Mouse (Mus musculus) lung, postnatal 0 days (tissue): ENCODE data around the gene Mtr. TPM values are rescaled to one million over a fixed set of nuclear protein-coding genes. Genes with fewer than 3 reads are reported as not detected.
A peak's percentile ranks its signal among the peaks of the same experiment; 100 is the strongest.

Experiments used
- ATAC-seq: fragments of 200-750 bp; cut with Nextera tagmentation; 2 replicates; pipeline ENCODE4 v1.8.0; 2017; ENCODE audit warnings: moderate library complexity
- DNase-seq: peaks from one replicate; pipeline ENCODE4 v3.0.0-alpha.2; 2016; ENCODE audit warnings: low spot score
- H3K27ac ChIP-seq: fragments of 300-500 bp; sonication (generic); 2 replicates; pipeline ENCODE4 v1.5.1; 2014; ENCODE audit warnings: antibody characterized with exemption, mild to moderate bottlenecking, low read length, mixed read lengths
- H3K27me3 ChIP-seq: fragments of 300-500 bp; sonication (generic); replicated peaks from 2 replicates; pipeline ENCODE4 v1.6.1; 2014; ENCODE audit warnings: low read length, mixed read lengths; ENCODE audit not compliant: insufficient read depth
- H3K36me3 ChIP-seq: fragments of 300-500 bp; sonication (generic); 2 replicates; pipeline ENCODE4 v1.6.1; 2014; ENCODE audit warnings: low read length, mixed read lengths; ENCODE audit not compliant: insufficient read depth
- H3K4me1 ChIP-seq: fragments of 300-500 bp; sonication (generic); 2 replicates; pipeline ENCODE4 v1.6.1; 2014; ENCODE audit warnings: antibody characterized with exemption, low read depth, low read length, mixed read lengths; ENCODE audit not compliant: insufficient read depth
- H3K4me2 ChIP-seq: fragments of 300-500 bp; sonication (generic); replicated peaks from 2 replicates; pipeline ENCODE4 v1.6.1; 2014; ENCODE audit warnings: low read depth, mild to moderate bottlenecking, low read length, moderate library complexity, mixed read lengths
- H3K4me3 ChIP-seq: fragments of 300-500 bp; sonication (generic); 2 replicates; pipeline ENCODE4 v1.5.1; 2014; ENCODE audit warnings: low read depth, low read length
- H3K9ac ChIP-seq: fragments of 300-500 bp; sonication (generic); replicated peaks from 2 replicates; pipeline ENCODE4 v1.6.1; 2014; ENCODE audit warnings: low read depth, mild to moderate bottlenecking
- H3K9me3 ChIP-seq: fragments of 300-500 bp; sonication (generic); 2 replicates; pipeline ENCODE4 v1.6.1; 2016; ENCODE audit warnings: low read length, mixed read lengths
- CTCF ChIP-seq: IDR thresholded peaks from 2 replicates; pipeline ENCODE4 v1.5.1; 2016; ENCODE audit warnings: antibody characterized with exemption, mild to moderate bottlenecking
- EP300 ChIP-seq: IDR thresholded peaks from 2 replicates; pipeline ENCODE4 v1.6.1; 2016; ENCODE audit warnings: antibody characterized with exemption, mild to moderate bottlenecking, control low read depth
- WGBS: fragments of 180-500 bp; shearing (Covaris S2); extraction: QIAGEN DNeasy Blood & Tissue Kit; methylation state at CpG from one replicate; pipeline ENCODE4 v1.1.7; 2014; 5-methylcytosine and 5-hydroxymethylcytosine counted together
- polyA plus RNA-seq: library from polyadenylated mRNA; unstranded; fragments of >200 nt; fragmentation: Nextera tagmentation; extraction: Ambion mirVana; gene quantifications from 2 replicates; pipeline ENCODE4 v1.2.1, GENCODE M21; 2015

Gene Mtr
- polyA plus RNA-seq, 1 experiment from 2014 or later = 5.2 TPM

- no peaks in the 10 kb centered on the region for H3K27me3 ChIP-seq
- no peaks in the 10 kb centered on the region for H3K4me1 ChIP-seq
- peaks cover 31% of the 10 kb centered on the region for H3K36me3 ChIP-seq
- peak; percentile 26 for DNase-seq
- no peak overlapping the region for H3K9ac ChIP-seq
- no peak overlapping the region for H3K4me3 ChIP-seq
- no peak for ATAC-seq
- TF ChIP-seq CTCF (no peak), EP300 (no peak)
- H3K27ac ChIP-seq = no peak overlapping the region
- 47% methylated on average over 5 of the region's 5 CpGs for WGBS
- no peak overlapping the region for H3K4me2 ChIP-seq
- no peaks in the 10 kb centered on the region for H3K9me3 ChIP-seq
These were observed 30.3 kb downstream of the Mtr start for GRCm38 (mm10) chr13:12227606-12228005.

- DNase-seq (no peak), ATAC-seq (no peak)
- H3K36me3 ChIP-seq = peaks cover 28% of the 10 kb centered on the region; the same call in 1 of the 2 replicates
- no peaks in the 10 kb centered on the region for H3K9me3 ChIP-seq
- no peak overlapping the region for H3K27ac ChIP-seq
- no peak overlapping the region for H3K9ac ChIP-seq
- no peak overlapping the region for H3K4me3 ChIP-seq
- no peak for TF ChIP-seq EP300
- TF ChIP-seq CTCF = no peak
- no peaks in the 10 kb centered on the region for H3K4me1 ChIP-seq
- no peak overlapping the region for H3K4me2 ChIP-seq
- WGBS = 92% methylated on average over 14 of the region's 14 CpGs
- H3K27me3 ChIP-seq = no peaks in the 10 kb centered on the region
These were observed 39.3 kb downstream of the Mtr start for GRCm38 (mm10) chr13:12218603-12219002.

- no peaks in the 10 kb centered on the region for H3K9me3 ChIP-seq
- DNase-seq = no peak
- no peaks in the 10 kb centered on the region for H3K27me3 ChIP-seq
- H3K4me2 ChIP-seq = no peak overlapping the region
- H3K4me1 ChIP-seq = no peaks in the 10 kb centered on the region
- 88% methylated on average over 5 of the region's 5 CpGs for WGBS
- H3K36me3 ChIP-seq = peaks cover 24% of the 10 kb centered on the region; the same call in 1 of the 2 replicates
- ATAC-seq = no peak
- no peak overlapping the region for H3K4me3 ChIP-seq
- no peak overlapping the region for H3K27ac ChIP-seq
- TF ChIP-seq EP300 (no peak), CTCF (no peak)
- no peak overlapping the region for H3K9ac ChIP-seq
These were observed 43.0 kb downstream of the Mtr start for GRCm38 (mm10) chr13:12214922-12215321.

DNA sequence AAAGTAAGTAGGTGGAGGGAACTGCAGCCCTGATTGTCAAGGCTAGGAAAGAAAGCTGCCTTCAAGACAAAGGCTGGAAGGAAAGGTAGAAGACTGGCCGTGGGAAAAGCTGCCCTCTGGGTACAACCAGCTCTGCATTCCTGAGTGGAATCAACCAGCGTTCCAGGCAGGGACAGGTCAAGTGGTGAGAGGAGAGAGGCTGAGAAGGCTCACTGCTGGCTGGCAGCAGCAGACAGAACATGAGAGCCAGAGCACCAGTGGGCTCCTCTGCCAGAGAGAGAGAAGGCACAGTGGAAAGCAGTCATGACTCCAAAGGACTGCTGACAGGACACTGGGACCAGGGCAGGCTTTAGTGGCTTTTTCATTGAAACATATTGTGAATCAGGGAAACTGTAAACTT, 46.9 kb downstream of the Mtr start:
- Histone ChIP-seq H3K9me3 (no peaks in the 10 kb centered on the region), H3K36me3 (peaks cover 30% of the 10 kb centered on the region; the same call in 1 of the 2 replicates), H3K27me3 (no peaks in the 10 kb centered on the region), H3K4me1 (no peaks in the 10 kb centered on the region), H3K4me3 (no peak overlapping the region), H3K4me2 (no peak overlapping the region), H3K27ac (no peak overlapping the region), H3K9ac (no peak overlapping the region)
- ATAC-seq = no peak; the same call in 1 of the 2 replicates
- DNase-seq = no peak
- TF ChIP-seq EP300 (no peak), CTCF (no peak)
- WGBS = 46% methylated on average over 2 of the region's 2 CpGs

GRCm38 (mm10) chr13:12210023-12210762, 47.7 kb downstream of the Mtr start:
- DNase-seq (peak; percentile 74), ATAC-seq (peak; percentile 50; the same call in 1 of the 2 replicates)
- WGBS = 69% methylated on average over 10 of the region's 10 CpGs
- no peak overlapping the region for H3K9ac ChIP-seq
- H3K27me3 ChIP-seq = no peaks in the 10 kb centered on the region
- H3K4me1 ChIP-seq = no peaks in the 10 kb centered on the region
- H3K4me2 ChIP-seq = no peak overlapping the region
- TF ChIP-seq CTCF (peak; percentile 95), EP300 (no peak)
- H3K36me3 ChIP-seq = peaks cover 25% of the 10 kb centered on the region; the same call in 1 of the 2 replicates
- no peak overlapping the region for H3K4me3 ChIP-seq
- H3K27ac ChIP-seq = no peak overlapping the region
- H3K9me3 ChIP-seq = no peaks in the 10 kb centered on the region

DNA sequence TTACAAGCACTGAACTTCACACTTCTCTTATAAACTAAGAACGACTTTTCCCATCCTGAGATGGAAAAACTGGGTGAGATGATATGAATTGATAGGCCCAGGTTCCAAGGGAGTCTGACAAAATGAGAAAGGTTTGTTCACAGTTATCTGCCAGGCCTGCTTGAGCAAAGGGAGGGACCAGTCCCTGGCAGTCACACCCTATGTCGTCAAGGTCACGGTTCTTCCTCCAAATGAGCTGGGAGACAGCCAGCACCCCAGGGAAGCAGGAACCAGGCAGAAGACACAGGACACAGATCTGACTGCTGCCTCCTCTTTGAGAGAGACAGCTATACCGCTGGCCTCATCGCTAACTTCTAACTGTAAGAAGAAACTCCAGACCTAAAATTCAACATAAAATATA, 57.5 kb downstream of the Mtr start:
- WGBS = 76% methylated on average over 5 of the region's 5 CpGs
- no peak for DNase-seq
- no peak overlapping the region for H3K4me2 ChIP-seq
- TF ChIP-seq EP300 (no peak), CTCF (no peak)
- no peaks in the 10 kb centered on the region for H3K27me3 ChIP-seq
- no peak overlapping the region for H3K4me3 ChIP-seq
- H3K9ac ChIP-seq = no peak overlapping the region
- no peak for ATAC-seq
- H3K27ac ChIP-seq = no peak overlapping the region
- H3K36me3 ChIP-seq = peaks cover 19% of the 10 kb centered on the region
- H3K4me1 ChIP-seq = no peaks in the 10 kb centered on the region
- no peaks in the 10 kb centered on the region for H3K9me3 ChIP-seq
